Mouse (Mus musculus) embryo, embryonic 11.5 days (tissue): ENCODE data around the gene Sbno1.
"Not testable (repeated sequence)": the region's sequence is repeated elsewhere in the genome, so short reads cannot be mapped to it uniquely, and the experiment has no call there.

ENCODE experiments used
- DNase-seq: peaks from one replicate; pipeline ENCODE4 v3.0.0-alpha.2; 2012; ENCODE audit warnings: low read depth, low spot score

The Sbno1 gene

GRCm38 (mm10) chr5:124425412-124426259 lies at the start of gene Sbno1:
Gene Sbno1 (minus strand): TSS chr5:124426001.
- peak; percentile 92 for DNase-seq

- DNase-seq = no peak
These were observed 44.9 kb upstream of the Sbno1 start for GRCm38 (mm10) chr5:124470591-124471171.

- DNase-seq = no peak
These were observed 43.7 kb upstream of the Sbno1 start for GRCm38 (mm10) chr5:124469486-124469885.

- DNase-seq = no peak
These were observed 42.6 kb upstream of the Sbno1 start for GRCm38 (mm10) chr5:124468365-124468764.

- no peak for DNase-seq
These were observed 42.0 kb upstream of the Sbno1 start for GRCm38 (mm10) chr5:124467766-124468165.

GRCm38 (mm10) chr5:124464905-124465304 lies 39.1 kb upstream of the Sbno1 start:
- no peak for DNase-seq

- no peak for DNase-seq
These were observed 37.7 kb upstream of the Sbno1 start for GRCm38 (mm10) chr5:124463462-124463861.

- no peak for DNase-seq
These were observed 36.7 kb upstream of the Sbno1 start for GRCm38 (mm10) chr5:124462297-124463025.

GRCm38 (mm10) chr5:124460922-124461321 lies 35.1 kb upstream of the Sbno1 start:
- not testable (repeated sequence) for DNase-seq

GRCm38 (mm10) chr5:124456762-124457161 lies 31.0 kb upstream of the Sbno1 start:
- no peak for DNase-seq

GRCm38 (mm10) chr5:124454082-124454419 lies 28.2 kb upstream of the Sbno1 start:
- DNase-seq = no peak

- no peak for DNase-seq
These were observed 27.7 kb upstream of the Sbno1 start for GRCm38 (mm10) chr5:124453339-124454081.

GRCm38 (mm10) chr5:124452494-124453228 lies 26.9 kb upstream of the Sbno1 start:
- no peak for DNase-seq

GRCm38 (mm10) chr5:124450641-124451340 lies 25.0 kb upstream of the Sbno1 start:
- DNase-seq = no peak

GRCm38 (mm10) chr5:124450051-124450450 lies 24.2 kb upstream of the Sbno1 start:
- DNase-seq = no peak

GRCm38 (mm10) chr5:124449494-124449893 lies 23.7 kb upstream of the Sbno1 start:
- no peak for DNase-seq

GRCm38 (mm10) chr5:124446301-124446881 lies 20.6 kb upstream of the Sbno1 start:
- no peak for DNase-seq

- no peak for DNase-seq
These were observed 20.0 kb upstream of the Sbno1 start for GRCm38 (mm10) chr5:124445621-124446293.
